Mouse (Mus musculus) midbrain, embryonic 11.5 days (tissue): ENCODE results near the gene Tekt5. TPM values are rescaled to one million over a fixed set of nuclear protein-coding genes. Genes with fewer than 3 reads are reported as not detected.

Source experiments
- ATAC-seq: fragments of 200-750 bp; cut with Nextera tagmentation; 2 replicates; pipeline ENCODE4 v1.8.0; 2017; ENCODE audit warnings: moderate TSS enrichment, moderate library complexity; ENCODE audit not compliant: low FRiP score
- DNase-seq: peaks from one replicate; pipeline ENCODE4 v3.0.0; 2015; ENCODE audit warnings: low spot score; ENCODE audit errors: missing footprints
- H3K27ac ChIP-seq: fragments of 300-500 bp; sonication (generic); 2 replicates; pipeline ENCODE4 v1.5.1; 2014; ENCODE audit warnings: low read depth, low read length
- H3K27me3 ChIP-seq: fragments of 300-500 bp; sonication (generic); 2 replicates; pipeline ENCODE4 v1.6.1; 2014; ENCODE audit warnings: mild to moderate bottlenecking, low read length, moderate library complexity, mixed read lengths; ENCODE audit not compliant: control insufficient read depth, insufficient read depth
- H3K36me3 ChIP-seq: fragments of 300-500 bp; sonication (generic); 2 replicates; pipeline ENCODE4 v1.6.1; 2014; ENCODE audit warnings: mild to moderate bottlenecking, low read length, moderate library complexity, mixed read lengths; ENCODE audit not compliant: control insufficient read depth, insufficient read depth
- H3K4me1 ChIP-seq: fragments of 300-500 bp; sonication (generic); 2 replicates; pipeline ENCODE4 v1.6.1; 2014; ENCODE audit warnings: low read length; ENCODE audit not compliant: control insufficient read depth, insufficient read depth
- H3K4me2 ChIP-seq: fragments of 300-500 bp; sonication (generic); 2 replicates; pipeline ENCODE4 v1.6.1; 2014; ENCODE audit warnings: mild to moderate bottlenecking, moderate library complexity
- H3K4me3 ChIP-seq: fragments of 300-500 bp; sonication (generic); 2 replicates; pipeline ENCODE4 v1.5.1; 2014; ENCODE audit warnings: low read depth, low read length
- H3K9ac ChIP-seq: fragments of 300-500 bp; sonication (generic); 2 replicates; pipeline ENCODE4 v1.6.1; 2014; ENCODE audit warnings: low read length
- H3K9me3 ChIP-seq: fragments of 300-500 bp; sonication (generic); 2 replicates; pipeline ENCODE4 v1.6.1; 2016; ENCODE audit warnings: low read length; ENCODE audit not compliant: control insufficient read depth
- WGBS: fragments of 180-500 bp; shearing (Covaris S2); extraction: QIAGEN DNeasy Blood & Tissue Kit; methylation state at CpG from one replicate; pipeline ENCODE4 v1.1.7; 2014; 5-methylcytosine and 5-hydroxymethylcytosine counted together
- polyA plus RNA-seq: library from polyadenylated mRNA; unstranded; fragments of >200 nt; fragmentation: Nextera tagmentation; extraction: Ambion mirVana; gene quantifications from 2 replicates; pipeline ENCODE4 v1.2.1, GENCODE M21; 2014

Tekt5 gene
- polyA plus RNA-seq, 1 experiment from 2014 or later = 0.16 TPM

DNA sequence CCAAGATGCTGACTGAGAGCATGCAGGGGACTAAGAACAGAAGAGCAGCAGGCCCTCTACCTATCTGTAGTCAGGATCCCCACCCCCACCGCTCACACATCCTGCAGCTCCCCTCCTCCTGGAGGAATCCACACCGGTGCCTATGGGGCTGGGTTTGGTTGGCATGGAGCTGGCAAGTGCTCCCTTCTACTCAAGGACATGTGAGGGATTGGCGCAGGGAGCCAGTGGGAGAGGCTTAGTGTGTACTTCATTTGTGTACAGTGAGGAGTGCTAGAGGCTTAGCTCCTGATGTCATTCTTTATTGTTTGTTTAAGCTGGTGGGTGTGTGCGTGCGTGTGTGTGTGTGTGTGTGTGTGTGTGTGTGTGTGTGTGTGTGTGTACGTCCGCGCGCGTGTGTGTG, 45.4 kb downstream of the Tekt5 start:
- H3K27me3 ChIP-seq = no peaks in the 10 kb centered on the region
- H3K9ac ChIP-seq = no peak overlapping the region
- no peak overlapping the region for H3K4me3 ChIP-seq
- WGBS = 82% methylated on average over 10 of the region's 10 CpGs
- no peaks in the 10 kb centered on the region for H3K9me3 ChIP-seq
- H3K36me3 ChIP-seq = no peaks in the 10 kb centered on the region
- ATAC-seq (no peak), DNase-seq (no peak)
- no peak overlapping the region for H3K27ac ChIP-seq
- H3K4me1 ChIP-seq = no peaks in the 10 kb centered on the region
- no peak overlapping the region for H3K4me2 ChIP-seq

DNA sequence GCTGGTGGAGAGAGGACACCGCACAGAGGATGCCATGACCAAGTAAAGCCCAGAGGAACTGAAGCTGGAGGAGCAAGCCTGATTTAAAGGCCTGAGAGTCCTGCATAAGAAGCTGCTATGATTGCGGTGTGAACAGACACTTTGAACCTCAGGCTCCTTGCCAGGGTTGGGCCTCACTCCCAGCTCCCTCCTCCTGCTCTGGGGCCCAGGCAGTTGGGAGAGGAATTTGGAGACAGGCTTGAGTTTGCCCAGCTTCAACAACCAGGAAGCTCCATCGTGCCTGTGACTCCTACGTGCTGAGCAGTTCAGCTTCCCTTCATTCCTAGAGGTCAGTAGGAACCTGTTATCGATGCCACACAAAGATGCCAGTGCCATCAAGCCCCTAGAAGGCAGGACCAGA, 45.9 kb downstream of the Tekt5 start:
- Histone ChIP-seq H3K9ac (no peak overlapping the region), H3K9me3 (no peaks in the 10 kb centered on the region), H3K4me1 (no peaks in the 10 kb centered on the region; the same call in 1 of the 2 replicates), H3K27ac (no peak overlapping the region), H3K4me3 (no peak overlapping the region), H3K4me2 (no peak overlapping the region), H3K36me3 (no peaks in the 10 kb centered on the region), H3K27me3 (no peaks in the 10 kb centered on the region)
- no peak for ATAC-seq
- DNase-seq = no peak
- WGBS = 85% methylated on average over 5 of the region's 5 CpGs

DNA sequence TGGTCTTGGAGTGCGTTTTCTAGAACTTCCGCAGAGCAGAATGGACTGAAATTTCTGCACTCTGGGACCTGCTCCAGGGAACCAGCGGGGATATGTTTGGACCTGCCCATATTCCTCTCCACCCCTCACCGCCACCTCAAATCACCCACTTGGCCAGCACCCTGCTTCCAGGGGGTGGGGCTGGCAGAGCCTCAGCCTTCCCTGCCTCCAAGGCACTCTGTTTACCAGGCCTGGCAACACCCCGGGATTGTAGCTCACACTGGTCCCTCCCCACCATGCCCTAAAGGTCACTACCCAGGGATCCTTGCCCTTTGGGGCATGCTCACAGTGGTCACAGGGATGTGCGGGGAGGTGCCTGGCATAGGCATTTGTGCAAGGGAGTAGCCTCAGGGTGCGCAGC, 47.7 kb downstream of the Tekt5 start:
- Histone ChIP-seq H3K4me2 (no peak overlapping the region), H3K27ac (no peak overlapping the region), H3K4me1 (no peaks in the 10 kb centered on the region; the same call in 1 of the 2 replicates), H3K9ac (no peak overlapping the region), H3K36me3 (no peaks in the 10 kb centered on the region), H3K27me3 (no peaks in the 10 kb centered on the region), H3K9me3 (no peaks in the 10 kb centered on the region), H3K4me3 (no peak overlapping the region)
- 89% methylated on average over 7 of the region's 7 CpGs for WGBS
- ATAC-seq (no peak), DNase-seq (no peak)

DNA sequence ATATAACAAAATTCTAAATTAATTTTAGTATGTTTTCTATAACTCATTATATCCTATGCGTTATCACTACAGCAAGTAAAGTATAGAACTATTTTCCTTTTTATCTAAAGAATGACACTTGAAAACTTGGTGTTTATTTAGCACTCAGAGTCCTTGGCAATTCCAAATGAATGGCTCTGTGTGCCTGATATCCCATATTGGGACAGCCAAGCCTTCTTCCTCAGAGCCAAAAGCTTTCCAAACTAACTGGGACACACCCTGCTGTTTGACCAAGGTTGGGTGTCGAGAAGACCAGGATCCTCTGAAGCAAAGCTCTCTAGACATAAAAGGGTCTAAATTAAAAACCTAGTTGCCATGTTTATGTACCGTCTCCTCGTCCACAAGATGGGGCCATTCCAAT, 54.2 kb downstream of the Tekt5 start:
- WGBS = 71% methylated on average over 4 of the region's 4 CpGs
- no peak for DNase-seq
- H3K36me3 ChIP-seq = no peaks in the 10 kb centered on the region
- no peaks in the 10 kb centered on the region for H3K27me3 ChIP-seq
- H3K4me2 ChIP-seq = no peak overlapping the region
- no peak for ATAC-seq
- H3K27ac ChIP-seq = no peak overlapping the region
- no peak overlapping the region for H3K4me3 ChIP-seq
- no peak overlapping the region for H3K9ac ChIP-seq
- H3K4me1 ChIP-seq = no peaks in the 10 kb centered on the region; the same call in 1 of the 2 replicates
- H3K9me3 ChIP-seq = no peaks in the 10 kb centered on the region

DNA sequence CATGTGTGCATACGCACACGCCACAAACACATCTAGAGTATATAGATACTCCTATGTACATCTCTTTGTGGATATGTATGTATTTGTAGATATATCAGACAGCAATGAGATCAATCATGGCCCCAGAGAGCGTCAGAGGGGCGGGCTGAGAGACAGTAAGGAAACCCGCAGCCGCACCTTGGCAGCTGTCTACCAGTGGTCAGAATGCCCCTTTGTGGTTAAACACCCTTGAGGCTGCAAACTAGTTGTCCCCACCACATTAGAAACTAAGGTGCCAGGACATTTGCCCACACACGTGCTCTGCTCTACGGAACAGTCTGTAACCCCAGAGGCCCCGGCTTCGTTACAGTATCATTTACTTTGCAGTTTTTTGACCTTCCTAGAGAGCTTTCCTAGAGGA, 55.4 kb downstream of the Tekt5 start:
- Histone ChIP-seq H3K9me3 (no peaks in the 10 kb centered on the region), H3K36me3 (no peaks in the 10 kb centered on the region), H3K27ac (no peak overlapping the region), H3K4me2 (no peak overlapping the region), H3K27me3 (no peaks in the 10 kb centered on the region), H3K4me3 (no peak overlapping the region), H3K4me1 (no peaks in the 10 kb centered on the region; the same call in 1 of the 2 replicates), H3K9ac (no peak overlapping the region)
- no peak for DNase-seq
- ATAC-seq = no peak
- WGBS = 96% methylated on average over 10 of the region's 10 CpGs

DNA sequence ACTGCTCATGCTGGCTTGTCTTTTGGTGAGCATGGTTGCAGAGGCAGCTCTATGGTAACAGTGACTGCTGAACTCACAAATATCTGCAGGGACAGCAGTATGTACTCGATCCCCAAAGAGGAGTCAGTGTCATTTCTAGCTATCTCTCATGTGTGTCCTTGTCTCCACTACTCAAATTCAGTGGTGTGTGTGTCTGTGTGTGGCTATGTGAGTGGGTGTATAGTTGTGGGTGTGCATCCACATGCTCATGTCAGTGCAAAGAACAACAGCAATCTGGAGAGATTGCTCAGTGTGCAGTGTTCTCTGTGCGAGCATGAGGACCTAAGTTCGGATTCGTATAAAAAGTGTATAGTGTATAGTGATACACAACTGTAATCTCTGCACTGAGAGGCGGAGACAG, 56.7 kb downstream of the Tekt5 start:
- Histone ChIP-seq H3K4me3 (no peak overlapping the region), H3K9ac (no peak overlapping the region), H3K4me2 (no peak overlapping the region), H3K9me3 (no peaks in the 10 kb centered on the region), H3K27ac (no peak overlapping the region), H3K36me3 (no peaks in the 10 kb centered on the region), H3K27me3 (no peaks in the 10 kb centered on the region), H3K4me1 (no peaks in the 10 kb centered on the region)
- DNase-seq (no peak), ATAC-seq (no peak)
- WGBS = 91% methylated on average over 5 of the region's 5 CpGs

DNA sequence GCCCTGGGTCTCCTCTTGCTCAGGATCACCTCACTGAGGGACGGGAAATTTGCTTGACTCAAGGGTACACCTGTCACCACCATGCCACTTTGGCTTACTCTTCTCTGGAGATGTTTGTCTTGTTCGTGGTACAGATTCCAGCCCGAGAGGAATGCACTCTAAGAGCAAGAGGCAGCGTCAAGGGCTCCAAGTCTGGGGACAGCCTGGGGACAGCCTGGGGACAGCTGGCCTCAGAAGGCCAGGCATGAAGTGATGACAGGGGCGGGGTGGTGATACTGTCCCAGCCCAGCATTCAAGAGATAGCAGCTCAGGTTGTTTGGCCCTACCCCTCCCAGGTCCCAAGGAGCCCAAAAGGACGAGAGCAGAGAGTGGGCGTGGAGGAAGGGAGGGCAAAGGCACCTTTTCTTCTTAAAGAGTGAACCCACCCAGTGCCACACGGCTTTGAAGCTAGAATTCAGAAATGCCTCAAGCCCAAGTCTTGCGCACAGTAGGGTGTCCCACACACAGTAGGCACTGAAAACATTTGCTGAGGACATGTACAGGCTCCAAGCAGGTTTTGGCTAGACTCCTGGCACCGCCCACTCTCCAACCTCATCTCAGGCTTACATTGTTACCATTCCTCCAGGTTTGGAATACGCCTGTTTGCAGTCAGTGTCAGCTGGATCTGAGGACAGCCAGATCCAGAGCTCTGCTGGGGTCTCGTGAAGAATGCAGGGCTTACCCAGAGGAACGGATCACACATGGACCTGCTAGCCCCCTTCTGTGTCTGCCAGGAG, 57.7 kb downstream of the Tekt5 start:
- DNase-seq (no peak), ATAC-seq (no peak)
- no peaks in the 10 kb centered on the region for H3K9me3 ChIP-seq
- H3K27me3 ChIP-seq = no peaks in the 10 kb centered on the region
- H3K27ac ChIP-seq = no peak overlapping the region
- H3K4me2 ChIP-seq = no peak overlapping the region
- no peak overlapping the region for H3K4me3 ChIP-seq
- H3K4me1 ChIP-seq = no peaks in the 10 kb centered on the region
- H3K36me3 ChIP-seq = no peaks in the 10 kb centered on the region
- 83% methylated on average over 13 of the region's 13 CpGs for WGBS
- no peak overlapping the region for H3K9ac ChIP-seq

DNA sequence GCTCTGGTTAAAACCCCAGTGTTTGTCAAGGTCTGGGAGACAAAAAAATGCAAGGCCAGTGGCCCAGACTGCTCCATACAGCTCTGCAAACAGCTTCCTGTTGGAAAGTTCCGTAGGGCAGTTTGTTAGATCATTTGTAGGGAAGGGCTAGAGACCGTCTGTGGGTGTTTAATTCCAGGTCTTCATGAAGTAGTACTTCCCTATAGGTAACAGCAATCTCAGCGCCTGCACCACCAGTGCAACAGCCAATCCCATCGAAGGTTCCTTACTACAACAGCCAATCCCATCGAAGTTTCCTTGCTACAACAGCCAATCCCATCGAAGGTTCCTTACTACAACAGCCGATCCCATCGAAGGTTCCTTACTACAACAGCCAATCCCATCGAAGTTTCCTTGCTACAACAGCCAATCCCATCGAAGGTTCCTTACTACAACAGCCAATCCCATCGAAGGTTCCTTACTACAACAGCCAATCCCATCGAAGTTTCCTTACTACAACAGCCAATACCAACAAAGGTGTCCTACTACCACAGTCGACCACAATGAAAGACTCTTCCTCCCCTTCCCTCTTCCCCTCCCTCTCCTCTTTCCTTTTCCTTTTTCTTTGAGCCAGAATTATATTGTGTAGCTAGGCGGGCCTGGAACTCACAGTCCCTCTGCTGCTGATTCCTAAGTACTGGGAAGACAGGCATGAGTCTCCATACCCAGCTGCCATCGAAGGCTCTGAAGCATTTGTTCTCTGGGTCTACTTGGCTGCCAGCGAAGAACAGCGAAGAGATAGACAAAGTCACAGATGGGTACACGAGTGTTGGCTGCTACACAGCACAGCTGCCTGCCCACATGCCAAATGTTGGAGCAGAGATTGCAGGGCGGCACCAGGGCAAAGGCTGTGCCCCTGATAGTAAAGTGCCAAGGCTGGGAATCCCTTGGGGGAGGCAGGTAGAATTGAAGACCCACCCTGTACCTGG, 58.6 kb downstream of the Tekt5 start:
- Histone ChIP-seq H3K27ac (no peak overlapping the region), H3K27me3 (no peaks in the 10 kb centered on the region), H3K9me3 (no peaks in the 10 kb centered on the region), H3K4me1 (no peaks in the 10 kb centered on the region), H3K4me2 (no peak overlapping the region), H3K36me3 (no peaks in the 10 kb centered on the region), H3K9ac (no peak overlapping the region), H3K4me3 (no peak overlapping the region)
- no peak for DNase-seq
- 95% methylated on average over 19 of the region's 19 CpGs for WGBS
- ATAC-seq = no peak

DNA sequence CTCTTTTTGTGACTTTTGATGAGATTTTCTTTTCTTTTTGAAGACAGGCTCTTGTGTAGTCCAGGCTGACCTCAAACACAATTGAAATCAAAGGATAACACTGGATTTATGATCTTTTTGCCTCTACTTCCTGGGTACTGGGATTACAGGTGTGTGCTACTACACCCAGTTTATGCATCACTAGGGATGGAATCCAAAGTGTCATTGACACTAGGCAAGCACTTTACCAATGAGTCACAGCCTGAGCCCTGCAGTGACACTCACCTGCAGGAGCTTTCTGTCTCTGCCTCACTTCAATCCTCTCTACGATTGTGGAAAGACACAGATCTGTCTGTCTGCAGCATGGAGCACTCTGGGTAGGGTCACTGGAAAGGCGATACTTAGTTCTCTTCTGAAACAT, 59.3 kb downstream of the Tekt5 start:
- Histone ChIP-seq H3K9ac (no peak overlapping the region), H3K4me3 (no peak overlapping the region), H3K27ac (no peak overlapping the region), H3K27me3 (no peaks in the 10 kb centered on the region), H3K9me3 (no peaks in the 10 kb centered on the region), H3K4me1 (no peaks in the 10 kb centered on the region), H3K4me2 (no peak overlapping the region), H3K36me3 (no peaks in the 10 kb centered on the region)
- DNase-seq = no peak
- no peak for ATAC-seq
- 98% methylated on average over 2 of the region's 2 CpGs for WGBS
